Mouse (Mus musculus): ENCODE data around the gene Slc16a12.

Slc16a12 gene

DNA sequence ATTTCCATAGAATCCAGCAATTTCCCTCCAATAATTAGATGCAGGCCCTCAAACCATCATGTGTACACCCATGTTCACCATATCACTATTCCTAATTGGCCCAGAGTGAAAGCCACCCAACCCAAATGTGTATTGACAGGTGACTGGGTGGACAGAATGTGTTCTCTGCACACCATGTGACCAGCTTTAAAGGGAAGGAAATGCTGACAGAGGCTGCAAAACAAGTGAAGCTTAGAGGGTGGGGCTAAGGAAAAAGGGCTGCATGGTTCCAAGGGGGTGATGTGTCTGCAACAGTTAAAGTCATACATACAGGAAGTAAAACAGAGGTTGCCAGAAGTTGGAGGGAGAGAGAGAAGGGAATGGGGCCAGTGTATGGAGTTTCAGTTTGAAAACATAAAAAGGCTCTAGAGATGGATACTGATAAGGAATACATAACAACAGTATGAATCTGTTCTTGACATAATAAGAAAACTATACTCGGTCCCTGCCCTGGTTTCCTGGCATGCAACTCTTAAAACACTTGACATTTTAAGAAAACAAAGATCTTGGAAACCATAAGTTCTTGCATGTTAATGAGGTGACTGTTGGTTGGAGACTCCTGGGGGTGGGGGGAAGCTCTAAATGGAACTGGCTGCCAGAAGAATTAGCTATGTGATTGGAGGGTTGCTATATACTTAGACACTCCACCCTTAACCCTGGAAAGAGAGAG lies 20.7 kb downstream of the Slc16a12 start:
- DNase-seq (ENCODE audit: low read depth, low spot score), result no peak

- DNase-seq (ENCODE audit: low read depth, low spot score), result no peak
Measured at GRCm38 (mm10) chr19:34725418-34725817, 21.7 kb downstream of the Slc16a12 start.

- DNase-seq (ENCODE audit: low read depth, low spot score), result no peak
Measured at GRCm38 (mm10) chr19:34724598-34724997, 22.5 kb downstream of the Slc16a12 start.

DNA sequence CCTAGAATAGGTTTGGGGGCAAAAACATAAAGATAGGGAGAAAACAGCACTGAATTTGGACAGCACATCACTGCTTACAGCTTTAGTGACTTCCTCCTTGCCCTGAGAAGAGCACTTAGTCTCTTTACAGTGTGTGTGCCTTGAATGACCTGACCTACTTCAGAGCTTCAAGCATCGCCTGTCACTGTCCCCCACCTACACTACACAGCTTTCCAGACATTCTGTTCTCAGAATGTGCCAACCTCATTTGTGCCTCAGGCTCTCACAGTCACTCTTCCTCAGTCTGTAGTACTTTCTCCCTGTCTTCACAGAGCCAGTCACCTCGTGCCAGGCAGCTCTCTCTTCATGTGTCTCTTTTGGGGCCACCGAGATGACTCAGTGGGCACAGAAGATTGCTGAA lies 24.5 kb downstream of the Slc16a12 start:
- DNase-seq (ENCODE audit: low read depth, low spot score), result no peak

DNA sequence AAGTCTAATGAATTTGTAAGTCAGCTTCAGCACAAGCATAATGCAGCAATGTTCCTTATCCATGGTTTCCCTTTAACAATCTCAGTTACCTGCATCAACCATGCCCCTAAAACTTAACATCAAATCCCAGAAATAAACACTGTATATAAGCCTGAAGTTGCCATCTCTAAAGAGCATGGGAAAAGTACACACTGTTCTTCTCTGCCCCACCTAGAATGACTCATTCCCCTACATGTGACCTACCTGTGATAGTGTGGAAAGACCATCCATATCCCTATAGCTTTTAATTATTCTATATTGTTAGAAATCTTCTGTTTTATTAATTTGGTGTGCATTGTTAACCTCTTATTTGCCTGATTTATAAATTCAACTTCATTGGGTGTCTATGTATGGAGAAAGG lies 27.0 kb downstream of the Slc16a12 start:
- DNase-seq (ENCODE audit: low read depth, low spot score), result no peak

- DNase-seq (ENCODE audit: low read depth, low spot score), result no peak
Measured at GRCm38 (mm10) chr19:34718963-34719362, 28.1 kb downstream of the Slc16a12 start.

DNA sequence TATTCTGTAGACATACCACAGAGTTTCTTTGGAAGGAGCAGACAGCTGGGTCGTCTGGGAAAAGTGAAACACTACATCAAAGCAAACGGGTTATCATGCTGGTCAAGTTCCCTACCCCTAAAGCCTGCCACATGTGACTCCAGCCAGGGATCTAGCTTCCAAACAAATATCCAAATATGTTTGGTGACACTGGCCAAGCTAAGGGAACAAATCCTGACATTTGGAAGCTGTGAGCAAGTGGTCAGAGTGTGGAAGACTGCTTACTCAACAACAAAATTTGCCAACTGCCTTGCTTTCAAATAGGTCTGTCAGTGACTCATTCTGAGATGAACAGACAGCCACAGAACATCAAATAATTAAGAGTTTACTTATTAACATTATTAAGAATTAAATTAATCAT lies 28.6 kb downstream of the Slc16a12 start:
- DNase-seq (ENCODE audit: low read depth, low spot score), result no peak

DNA sequence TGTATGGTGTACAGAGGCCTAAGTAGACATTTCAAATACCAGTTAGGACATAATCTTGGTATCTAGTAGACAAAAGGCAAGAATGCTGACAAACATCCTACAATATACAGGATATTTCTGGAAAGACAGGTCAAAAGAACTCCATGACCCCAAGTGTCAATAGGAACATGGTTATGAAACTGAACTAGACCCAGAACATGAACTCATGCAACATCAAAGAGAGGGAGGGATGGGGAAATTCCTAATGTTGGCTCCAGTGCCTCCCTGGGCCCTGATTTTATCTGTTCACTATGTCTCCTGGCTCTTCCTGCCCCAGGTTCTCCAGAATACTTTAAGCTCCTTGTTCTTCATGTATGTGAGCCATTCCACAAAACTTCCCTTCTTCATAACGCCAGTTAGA lies 31.2 kb downstream of the Slc16a12 start:
- no peak for DNase-seq (ENCODE audit: low read depth, low spot score)

DNA sequence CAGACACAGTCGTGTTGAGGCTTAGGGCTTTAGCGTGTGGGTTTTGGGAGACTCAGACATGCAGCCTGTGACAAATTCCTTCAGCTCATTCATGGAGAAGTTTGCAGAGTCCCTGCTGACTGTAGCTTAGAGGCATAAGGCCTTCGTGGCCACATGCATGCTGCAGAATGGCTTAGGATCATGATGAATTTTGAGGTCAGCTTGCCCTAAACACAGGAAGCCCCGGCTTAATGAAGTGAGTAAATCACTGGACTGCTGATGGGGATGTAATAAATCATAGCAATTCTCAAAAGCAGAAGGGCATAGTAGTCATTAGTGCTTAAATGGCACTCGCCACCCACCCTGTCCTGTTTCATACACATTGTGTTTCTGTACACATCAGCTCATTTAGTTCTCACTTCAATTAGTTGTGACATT lies 32.8 kb downstream of the Slc16a12 start:
- DNase-seq (ENCODE audit: low read depth, low spot score), result no peak

DNA sequence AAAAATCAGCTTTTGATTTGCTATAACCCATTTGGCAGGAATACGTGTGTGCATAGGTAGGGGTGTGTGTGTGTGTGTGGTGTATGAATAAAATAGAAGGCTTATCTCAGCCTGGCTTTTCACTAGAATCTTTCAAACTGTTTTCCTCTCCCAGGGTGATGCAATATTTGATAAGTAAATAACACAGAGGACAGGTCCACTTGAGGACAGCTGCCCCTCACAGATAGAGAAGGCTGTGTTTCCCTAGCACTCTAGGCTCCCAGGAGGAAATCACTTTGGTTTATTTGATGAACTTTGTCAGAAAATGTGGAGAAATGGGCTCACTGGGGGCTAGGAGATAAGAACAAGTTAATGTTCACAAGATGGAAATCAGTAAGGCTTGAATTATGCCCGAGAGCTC lies 35.0 kb downstream of the Slc16a12 start:
- DNase-seq (ENCODE audit: low read depth, low spot score), result no peak

- no peak for DNase-seq (ENCODE audit: low read depth, low spot score)
Measured at GRCm38 (mm10) chr19:34708221-34708620, 38.9 kb downstream of the Slc16a12 start.

- no peak for DNase-seq (ENCODE audit: low read depth, low spot score)
Measured at GRCm38 (mm10) chr19:34707571-34707970, 39.5 kb downstream of the Slc16a12 start.

- DNase-seq (ENCODE audit: low read depth, low spot score), result no peak
Measured at GRCm38 (mm10) chr19:34706261-34706660, 40.8 kb downstream of the Slc16a12 start.

GRCm38 (mm10) chr19:34705141-34705540 lies 41.9 kb downstream of the Slc16a12 start:
- no peak for DNase-seq (ENCODE audit: low read depth, low spot score)

DNA sequence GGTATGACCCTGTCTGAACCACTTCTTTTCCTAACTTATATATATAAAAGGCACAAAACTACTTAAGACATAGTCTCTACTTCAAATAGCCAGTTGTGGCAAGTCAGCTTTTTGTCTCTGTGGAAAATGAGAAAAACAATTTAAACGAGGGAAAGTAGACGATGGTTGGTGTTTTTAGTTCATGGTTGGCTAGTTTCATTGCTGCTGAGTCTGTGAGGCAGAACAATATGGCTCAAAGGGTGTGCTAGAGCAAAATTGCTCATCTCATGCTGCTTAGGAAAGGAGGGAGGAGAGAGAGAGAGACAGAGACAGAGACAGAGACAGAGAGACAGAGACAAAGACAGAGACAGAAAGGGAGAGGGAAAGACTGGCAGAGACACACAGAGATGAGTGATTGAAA lies 47.8 kb downstream of the Slc16a12 start:
- no peak for DNase-seq (ENCODE audit: low read depth, low spot score)

GRCm38 (mm10) chr19:34698852-34699251 lies 48.2 kb downstream of the Slc16a12 start:
- DNase-seq (ENCODE audit: low read depth, low spot score), result no peak

DNA sequence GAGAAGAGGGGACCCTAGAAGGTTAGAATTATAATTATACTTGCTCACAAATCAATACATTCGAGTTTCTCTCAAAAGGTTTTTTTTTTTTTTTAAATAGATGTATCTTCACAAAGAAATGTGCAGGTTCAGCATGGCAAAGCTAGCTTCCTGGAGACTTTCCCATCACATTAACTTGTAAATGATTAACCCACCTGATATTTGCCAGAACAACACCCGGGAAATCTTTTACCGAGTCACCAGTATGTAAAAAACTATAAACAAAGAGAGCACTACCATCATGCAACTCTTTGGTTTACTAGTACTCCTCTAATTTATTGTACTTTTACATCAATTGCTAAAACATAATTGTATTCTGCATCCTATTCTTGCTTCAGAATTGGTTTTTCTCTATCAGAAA lies 48.7 kb downstream of the Slc16a12 start:
- DNase-seq (ENCODE audit: low read depth, low spot score), result no peak

DNA sequence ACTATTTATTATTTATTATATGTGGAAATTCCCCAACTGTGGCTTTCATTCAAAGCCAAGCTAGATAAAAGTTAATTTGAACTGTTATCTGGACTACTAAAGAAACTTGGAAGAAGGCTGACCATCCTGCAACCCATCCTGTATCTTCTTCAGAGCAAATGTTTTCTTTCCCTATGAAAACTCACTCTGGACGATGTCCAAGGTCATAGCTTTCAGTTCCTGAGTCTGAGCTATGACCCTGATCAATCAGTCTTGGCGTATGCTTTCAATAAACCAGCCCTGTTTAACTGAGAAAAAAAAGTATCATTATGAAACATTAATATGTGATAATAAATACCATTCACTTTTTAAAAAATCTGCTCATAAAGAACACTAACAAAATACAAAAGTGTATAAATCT lies 49.6 kb downstream of the Slc16a12 start:
- DNase-seq (ENCODE audit: low read depth, low spot score), result no peak

DNA sequence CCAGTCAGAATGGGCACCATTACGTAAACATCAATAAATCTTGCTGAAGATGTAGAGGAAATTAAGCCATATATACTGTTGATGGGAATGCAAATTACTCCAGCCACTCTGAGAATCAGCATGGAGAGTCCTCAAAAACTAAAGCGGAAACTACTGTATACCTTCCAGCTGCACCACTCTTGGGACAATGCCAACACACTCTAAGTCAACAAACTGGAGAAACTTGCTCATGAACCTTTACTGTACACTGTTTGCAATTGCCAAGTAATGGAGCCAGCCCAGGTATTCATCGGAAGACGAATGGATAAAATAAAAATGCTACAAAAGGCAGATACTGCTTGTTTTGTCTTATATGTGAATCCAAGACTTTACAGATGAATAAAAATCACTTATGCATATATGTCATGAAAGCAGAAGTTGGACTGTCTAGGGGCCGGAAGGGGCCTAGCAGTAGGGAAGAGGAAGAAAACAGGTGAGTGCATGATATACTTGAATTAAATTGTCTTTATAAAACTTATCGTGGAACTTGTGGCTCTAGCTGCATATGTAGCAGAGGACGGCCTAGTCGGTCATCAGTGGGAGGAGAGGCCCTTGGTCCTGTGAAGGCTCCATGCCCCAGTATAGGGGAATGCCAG lies 50.6 kb downstream of the Slc16a12 start:
- DNase-seq (ENCODE audit: low read depth, low spot score), result no peak

- DNase-seq (ENCODE audit: low read depth, low spot score), result no peak
Measured at GRCm38 (mm10) chr19:34691402-34691801, 55.7 kb downstream of the Slc16a12 start.

- DNase-seq (ENCODE audit: low read depth, low spot score), result no peak
Measured at GRCm38 (mm10) chr19:34685530-34685929, 61.6 kb downstream of the Slc16a12 start.

DNA sequence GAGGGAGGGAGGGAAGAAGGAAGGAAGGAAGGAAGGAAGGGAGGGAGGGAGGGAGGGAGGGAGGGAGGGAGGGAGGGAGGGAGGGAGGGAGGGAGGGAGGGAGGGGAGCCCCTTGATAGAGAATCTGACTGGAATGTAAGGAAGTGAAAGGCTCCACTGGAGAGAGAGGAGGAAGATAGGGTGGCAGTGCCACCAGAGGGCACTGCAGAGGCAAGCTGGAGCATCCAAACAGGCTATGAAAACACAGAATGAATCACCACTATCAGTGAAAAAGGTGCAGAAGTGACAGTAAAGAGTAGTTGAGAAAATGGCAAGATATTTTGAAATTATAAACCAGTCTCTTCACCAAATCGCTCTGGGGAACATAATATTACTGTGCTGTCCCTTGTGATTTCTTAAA lies 62.2 kb downstream of the Slc16a12 start:
- no peak for DNase-seq (ENCODE audit: low read depth, low spot score)

DNA sequence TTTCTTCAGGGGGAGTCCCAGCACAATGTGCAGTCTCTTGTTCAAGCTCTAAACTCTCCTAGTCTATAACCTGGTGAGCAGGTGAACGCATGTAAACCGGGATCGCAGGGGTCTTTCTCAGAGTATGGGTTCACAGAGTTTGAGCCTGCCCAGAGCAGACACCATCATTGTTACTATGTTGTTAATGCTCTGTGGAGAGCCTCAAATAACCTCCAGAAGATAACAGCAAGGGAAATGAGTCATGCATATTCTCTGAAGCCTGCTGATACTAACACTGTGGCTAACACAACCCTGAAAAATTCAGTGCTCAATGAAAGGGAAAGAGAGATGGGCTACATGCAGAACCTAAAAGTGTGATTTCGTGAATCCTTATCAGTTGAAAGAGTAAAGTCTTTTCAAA lies 68.7 kb downstream of the Slc16a12 start:
- no peak for DNase-seq (ENCODE audit: low read depth, low spot score)

- DNase-seq (ENCODE audit: low read depth, low spot score), result no peak
Measured at GRCm38 (mm10) chr19:34673476-34673875, 73.6 kb downstream of the Slc16a12 start.

Data from telencephalon, adult 2 months (tissue).